Mouse (Mus musculus): ENCODE measurements around the gene Ifitm2. TPM values are rescaled to one million over a fixed set of nuclear protein-coding genes. Genes with fewer than 3 reads are reported as not detected.

Ifitm2 gene
- polyA plus RNA-seq, 1 experiment = 609 TPM

DNA sequence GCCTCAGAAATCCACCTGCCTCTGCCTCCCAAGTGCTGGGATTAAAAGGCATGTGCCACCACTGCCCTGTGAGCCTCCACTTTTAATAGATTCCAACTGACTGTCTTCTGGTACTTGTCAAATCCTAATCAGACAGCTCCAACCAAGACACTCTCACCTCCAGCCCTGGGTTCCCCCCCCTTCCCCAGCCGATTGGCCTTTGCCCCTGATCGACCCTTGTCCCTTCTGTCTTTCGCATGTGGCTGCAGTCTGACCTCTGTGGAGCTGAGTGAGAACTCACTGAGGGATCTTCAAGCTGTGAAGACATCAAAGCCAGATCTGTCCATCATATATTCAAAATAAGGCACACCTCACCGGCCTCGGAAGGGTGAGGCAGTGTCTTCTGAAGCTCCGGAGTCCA, 28.6 kb downstream of the Ifitm2 start:
- Histone ChIP-seq H3K36me3 (ENCODE audit: control insufficient read depth, insufficient read depth) (no peaks in the 10 kb centered on the region), H3K79me2 (ENCODE audit: control insufficient read depth, insufficient read depth) (no peaks in the 10 kb centered on the region), H3ac (ENCODE audit: control insufficient read depth, insufficient read length, low read depth) (no peak overlapping the region), H3K27me3 (ENCODE audit: control insufficient read depth, insufficient read depth, insufficient read length) (peaks cover 40% of the 10 kb centered on the region), H3K79me3 (ENCODE audit: low read depth) (no peaks in the 10 kb centered on the region), H3K4me3 (ENCODE audit: insufficient read depth, poor library complexity, severe bottlenecking) (no peak overlapping the region)
- TF ChIP-seq MAX (IDR thresholded peaks at IDR 0.05) (no peak), MYOD1 (IDR thresholded peaks at IDR 0.05; ENCODE audit: control insufficient read depth, insufficient read length, low read depth) (no peak), USF1 (IDR thresholded peaks at IDR 0.05; ENCODE audit: low read depth) (no peak), CEBPB (IDR thresholded peaks at IDR 0.05; ENCODE audit: low read depth) (no peak), CTCF (IDR thresholded peaks at IDR 0.05; ENCODE audit: control insufficient read depth, insufficient read depth, insufficient read length) (no peak), FOSL1 (IDR thresholded peaks at IDR 0.05; ENCODE audit: insufficient read depth, low read length, poor library complexity, severe bottlenecking) (no peak), MYOG (IDR thresholded peaks at IDR 0.05; ENCODE audit: control insufficient read depth, extremely low read depth, insufficient read length) (no peak)

GRCm38 (mm10) chr7:140923070-140923775, 32.6 kb downstream of the Ifitm2 start:
- Histone ChIP-seq H3K79me2 (ENCODE audit: control insufficient read depth, insufficient read depth) (no peaks in the 10 kb centered on the region), H3K27me3 (ENCODE audit: control insufficient read depth, insufficient read depth, insufficient read length) (peaks cover 66% of the 10 kb centered on the region), H3ac (ENCODE audit: control insufficient read depth, insufficient read length, low read depth) (no peak overlapping the region), H3K79me3 (ENCODE audit: low read depth) (no peaks in the 10 kb centered on the region), H3K4me3 (ENCODE audit: insufficient read depth, poor library complexity, severe bottlenecking) (no peak overlapping the region), H3K36me3 (ENCODE audit: control insufficient read depth, insufficient read depth) (no peaks in the 10 kb centered on the region)
- TF ChIP-seq FOSL1 (IDR thresholded peaks at IDR 0.05; ENCODE audit: insufficient read depth, low read length, poor library complexity, severe bottlenecking) = no peak
- no peak for TF ChIP-seq MAX (IDR thresholded peaks at IDR 0.05)
- no peak for TF ChIP-seq MYOG (IDR thresholded peaks at IDR 0.05; ENCODE audit: control insufficient read depth, extremely low read depth, insufficient read length)
- TF ChIP-seq CEBPB (IDR thresholded peaks at IDR 0.05; ENCODE audit: low read depth) = no peak
- no peak for TF ChIP-seq CTCF (IDR thresholded peaks at IDR 0.05; ENCODE audit: control insufficient read depth, insufficient read depth, insufficient read length)
- no peak for TF ChIP-seq MYOD1 (IDR thresholded peaks at IDR 0.05; ENCODE audit: control insufficient read depth, insufficient read length, low read depth)
- no peak for TF ChIP-seq USF1 (IDR thresholded peaks at IDR 0.05; ENCODE audit: low read depth)

DNA sequence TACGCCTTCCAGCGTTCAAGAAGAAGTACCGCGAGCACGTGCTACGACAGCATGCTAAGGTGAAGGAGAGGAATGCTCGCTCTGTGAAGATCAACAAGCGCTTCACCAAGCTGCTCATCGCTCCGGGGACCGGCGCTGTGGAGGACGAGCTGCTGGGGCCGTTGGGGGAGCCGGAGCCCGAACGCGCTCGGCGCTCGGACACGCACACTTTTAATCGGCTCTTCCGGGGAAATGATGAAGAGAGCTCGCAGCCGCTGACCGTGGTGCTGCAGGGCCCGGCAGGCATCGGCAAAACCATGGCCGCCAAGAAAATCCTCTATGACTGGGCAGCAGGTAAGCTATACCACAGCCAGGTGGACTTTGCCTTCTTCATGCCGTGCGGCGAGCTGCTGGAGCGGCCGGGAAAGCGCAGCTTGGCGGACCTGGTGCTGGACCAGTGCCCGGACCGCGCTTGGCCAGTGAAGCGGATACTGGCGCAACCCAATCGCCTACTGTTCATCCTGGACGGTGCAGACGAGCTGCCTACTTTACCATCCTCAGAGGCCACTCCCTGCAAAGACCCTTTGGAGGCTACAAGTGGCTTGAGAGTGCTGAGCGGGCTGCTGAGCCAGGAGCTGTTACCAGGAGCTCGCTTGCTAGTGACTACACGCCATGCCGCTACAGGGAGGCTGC, 33.3 kb downstream of the Ifitm2 start:
- H3K79me2 ChIP-seq (ENCODE audit: control insufficient read depth, insufficient read depth) = no peaks in the 10 kb centered on the region
- TF ChIP-seq CEBPB (IDR thresholded peaks at IDR 0.05; ENCODE audit: low read depth) (no peak), FOSL1 (IDR thresholded peaks at IDR 0.05; ENCODE audit: insufficient read depth, low read length, poor library complexity, severe bottlenecking) (no peak), USF1 (IDR thresholded peaks at IDR 0.05; ENCODE audit: low read depth) (no peak), CTCF (IDR thresholded peaks at IDR 0.05; ENCODE audit: control insufficient read depth, insufficient read depth, insufficient read length) (no peak), MAX (IDR thresholded peaks at IDR 0.05) (no peak), MYOG (IDR thresholded peaks at IDR 0.05; ENCODE audit: control insufficient read depth, extremely low read depth, insufficient read length) (no peak), MYOD1 (IDR thresholded peaks at IDR 0.05; ENCODE audit: control insufficient read depth, insufficient read length, low read depth) (no peak)
- no peak overlapping the region for H3K4me3 ChIP-seq (ENCODE audit: insufficient read depth, poor library complexity, severe bottlenecking)
- no peaks in the 10 kb centered on the region for H3K79me3 ChIP-seq (ENCODE audit: low read depth)
- peaks cover 63% of the 10 kb centered on the region for H3K27me3 ChIP-seq (ENCODE audit: control insufficient read depth, insufficient read depth, insufficient read length)
- no peak overlapping the region for H3ac ChIP-seq (ENCODE audit: control insufficient read depth, insufficient read length, low read depth)
- no peaks in the 10 kb centered on the region for H3K36me3 ChIP-seq (ENCODE audit: control insufficient read depth, insufficient read depth)

DNA sequence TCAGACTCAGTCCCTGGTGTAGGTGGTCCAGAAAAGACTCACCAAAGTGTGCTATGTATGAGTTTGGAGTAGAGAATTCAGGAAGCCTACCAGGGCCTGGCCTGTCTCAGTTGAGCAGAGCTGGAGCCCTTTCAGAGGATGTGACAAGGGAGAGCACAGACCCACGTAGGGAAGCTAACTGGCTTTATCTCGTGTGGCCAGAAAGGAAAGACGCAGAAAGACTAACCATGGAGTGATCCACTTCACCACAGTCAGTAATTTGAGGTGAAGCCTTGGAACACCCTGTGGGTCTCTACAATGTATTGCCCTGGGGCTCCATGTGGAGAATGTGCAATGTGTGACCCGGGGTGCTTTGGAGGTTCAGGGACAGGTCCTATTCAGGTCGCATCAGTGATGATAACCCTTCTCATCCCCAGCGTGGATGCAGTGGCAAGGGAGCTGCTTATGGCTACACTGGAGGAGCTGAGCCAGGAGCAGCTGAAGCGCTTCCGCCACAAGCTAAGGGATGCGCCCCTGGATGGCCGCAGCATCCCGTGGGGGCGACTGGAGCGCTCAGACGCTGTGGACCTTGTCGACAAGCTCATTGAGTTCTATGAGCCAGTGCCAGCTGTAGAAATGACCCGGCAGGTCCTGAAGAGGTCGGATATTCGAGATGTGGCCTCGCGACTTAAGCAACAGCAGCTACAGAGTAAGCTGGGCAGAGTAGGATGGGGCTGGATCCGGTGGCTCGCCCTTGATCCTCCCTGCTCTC, 34.4 kb downstream of the Ifitm2 start:
- Histone ChIP-seq H3K79me3 (ENCODE audit: low read depth) (no peaks in the 10 kb centered on the region), H3ac (ENCODE audit: control insufficient read depth, insufficient read length, low read depth) (no peak overlapping the region), H3K27me3 (ENCODE audit: control insufficient read depth, insufficient read depth, insufficient read length) (peaks cover 59% of the 10 kb centered on the region), H3K79me2 (ENCODE audit: control insufficient read depth, insufficient read depth) (no peaks in the 10 kb centered on the region), H3K4me3 (ENCODE audit: insufficient read depth, poor library complexity, severe bottlenecking) (no peak overlapping the region), H3K36me3 (ENCODE audit: control insufficient read depth, insufficient read depth) (no peaks in the 10 kb centered on the region)
- TF ChIP-seq CTCF (IDR thresholded peaks at IDR 0.05; ENCODE audit: control insufficient read depth, insufficient read depth, insufficient read length) (no peak), MYOG (IDR thresholded peaks at IDR 0.05; ENCODE audit: control insufficient read depth, extremely low read depth, insufficient read length) (no peak), USF1 (IDR thresholded peaks at IDR 0.05; ENCODE audit: low read depth) (no peak), MAX (IDR thresholded peaks at IDR 0.05) (no peak), CEBPB (IDR thresholded peaks at IDR 0.05; ENCODE audit: low read depth) (no peak), FOSL1 (IDR thresholded peaks at IDR 0.05; ENCODE audit: insufficient read depth, low read length, poor library complexity, severe bottlenecking) (no peak), MYOD1 (IDR thresholded peaks at IDR 0.05; ENCODE audit: control insufficient read depth, insufficient read length, low read depth) (no peak)

DNA sequence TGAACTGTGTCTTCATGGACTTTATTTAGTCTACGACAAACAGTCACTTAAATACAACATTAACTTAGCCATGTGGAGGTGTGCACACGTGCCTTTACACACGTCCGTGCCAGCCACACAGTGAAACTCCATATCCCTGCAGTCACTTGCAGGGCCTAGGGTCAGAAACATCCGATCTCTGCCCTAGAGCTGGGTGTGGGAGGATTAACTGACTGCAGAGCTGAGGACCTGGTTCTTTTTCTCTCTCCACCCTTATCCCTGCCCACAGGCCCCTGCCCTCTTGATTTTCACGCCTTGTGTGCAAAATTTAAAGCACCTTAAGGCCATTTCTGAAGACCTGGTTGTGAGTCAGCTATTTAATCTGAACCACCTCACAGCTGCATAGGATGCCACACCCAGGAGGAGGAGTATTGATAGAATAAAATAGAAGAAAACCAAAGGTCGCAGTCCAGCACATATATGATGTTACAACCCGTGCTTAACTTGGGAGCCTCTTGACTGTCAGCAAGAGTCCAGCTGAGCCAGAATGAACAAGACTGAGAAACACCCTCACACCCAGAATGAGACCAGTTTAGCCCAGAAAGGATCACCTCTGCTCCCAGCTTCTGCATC, 35.3 kb downstream of the Ifitm2 start, which contains the start of gene Nlrp6:
TSS of gene Nlrp6 (plus strand) at position 485 of the 612 bp plus-strand sequence.
- H3ac ChIP-seq (ENCODE audit: control insufficient read depth, insufficient read length, low read depth) = no peak within 1 kb of the TSS
- H3K27me3 ChIP-seq (ENCODE audit: control insufficient read depth, insufficient read depth, insufficient read length) = peaks cover 62% of the 10 kb centered on the region
- no peaks in the 10 kb centered on the region for H3K79me3 ChIP-seq (ENCODE audit: low read depth)
- no peaks in the 10 kb centered on the region for H3K36me3 ChIP-seq (ENCODE audit: control insufficient read depth, insufficient read depth)
- H3K4me3 ChIP-seq (ENCODE audit: insufficient read depth, poor library complexity, severe bottlenecking) = no peak within 1 kb of the TSS
- H3K79me2 ChIP-seq (ENCODE audit: control insufficient read depth, insufficient read depth) = no peaks in the 10 kb centered on the region
- TF ChIP-seq CTCF (IDR thresholded peaks at IDR 0.05; ENCODE audit: control insufficient read depth, insufficient read depth, insufficient read length) (no peak), MAX (IDR thresholded peaks at IDR 0.05) (no peak), MYOG (IDR thresholded peaks at IDR 0.05; ENCODE audit: control insufficient read depth, extremely low read depth, insufficient read length) (no peak), MYOD1 (IDR thresholded peaks at IDR 0.05; ENCODE audit: control insufficient read depth, insufficient read length, low read depth) (no peak), USF1 (IDR thresholded peaks at IDR 0.05; ENCODE audit: low read depth) (no peak), CEBPB (IDR thresholded peaks at IDR 0.05; ENCODE audit: low read depth) (no peak), FOSL1 (IDR thresholded peaks at IDR 0.05; ENCODE audit: insufficient read depth, low read length, poor library complexity, severe bottlenecking) (no peak)
